Mouse (Mus musculus) small intestine, adult 2 months (tissue): ENCODE measurements around the gene Dppa3.

ENCODE experiments used
- CTCF ChIP-seq: fragments of 200-500 bp; IDR thresholded peaks from 2 replicates; pipeline ENCODE4 v1.5.1; 2012; ENCODE audit warnings: low read depth, mild to moderate bottlenecking, control low read depth, inconsistent platforms, low read length, moderate library complexity, mixed read lengths; ENCODE audit not compliant: insufficient replicate concordance, insufficient read length; ENCODE audit errors: extremely low read depth
- POLR2A ChIP-seq: fragments of 200-500 bp; IDR thresholded peaks from 2 replicates; pipeline ENCODE4 v1.6.1; 2012; ENCODE audit warnings: low read depth, mild to moderate bottlenecking, control low read depth, inconsistent platforms, low read length, moderate library complexity

DNA sequence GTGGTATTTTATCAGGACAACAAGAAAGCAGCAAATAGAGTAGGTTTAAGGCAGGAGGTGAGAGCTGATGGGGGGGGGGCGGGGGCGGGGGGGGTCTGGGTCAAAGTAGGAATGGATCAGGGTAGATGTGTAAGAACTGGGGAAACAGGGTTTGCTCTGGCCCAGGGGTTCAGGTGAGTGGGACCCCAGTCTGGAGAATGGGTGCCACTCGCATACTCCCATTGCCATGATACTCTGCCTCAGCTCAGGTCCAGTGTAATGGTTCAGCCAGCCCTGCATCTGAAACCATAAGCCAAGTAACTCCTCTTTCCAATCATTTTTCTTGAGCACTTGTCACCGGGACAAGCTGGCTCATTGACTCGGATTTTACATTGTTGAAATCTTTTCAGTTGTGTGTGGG is 42.6 kb downstream of the Dppa3 start:
- no peak for TF ChIP-seq CTCF
- no peak for TF ChIP-seq POLR2A
